Mouse (Mus musculus) kidney, postnatal 10 days (tissue): ENCODE data around the gene Maz.
A peak's percentile ranks its signal among the peaks of the same experiment; 100 is the strongest.

Experiments
- DNase-seq: peaks from one replicate; pipeline ENCODE4 v3.0.0; 2021; ENCODE audit warnings: mixed read lengths

Maz gene

GRCm38 (mm10) chr7:127026984-127027726, at the start of gene Maz:
TSS of gene Maz (minus strand) at chr7:127027037.
- peak; percentile 100 for DNase-seq

- DNase-seq: peak; percentile 47
These were observed 49.4 kb upstream of the Maz start for GRCm38 (mm10) chr7:127076188-127076587.

- DNase-seq: peak; percentile 32
These were observed 46.4 kb upstream of the Maz start for GRCm38 (mm10) chr7:127073221-127073620.

GRCm38 (mm10) chr7:127070871-127071413, 44.1 kb upstream of the Maz start:
- DNase-seq: no peak

- DNase-seq: no peak
These were observed 39.5 kb upstream of the Maz start for GRCm38 (mm10) chr7:127066317-127066716.

- no peak for DNase-seq
These were observed 38.7 kb upstream of the Maz start for GRCm38 (mm10) chr7:127065538-127065937.

GRCm38 (mm10) chr7:127055026-127055585, 28.3 kb upstream of the Maz start:
- DNase-seq: no peak

- DNase-seq: peak; percentile 94
These were observed 15.2 kb upstream of the Maz start, which contains the start of gene Kif22 for GRCm38 (mm10) chr7:127041851-127042672. TSS of gene Kif22 (minus strand) at chr7:127042471.

GRCm38 (mm10) chr7:127031244-127031643, 4.4 kb upstream of the Maz start:
- DNase-seq: no peak

GRCm38 (mm10) chr7:127030172-127030571, 3.3 kb upstream of the Maz start:
- no peak for DNase-seq

GRCm38 (mm10) chr7:127027885-127028284, 1.0 kb upstream of the Maz start:
- DNase-seq: no peak

- no peak for DNase-seq
These were observed 237 bp downstream of the Maz start for GRCm38 (mm10) chr7:127026616-127026983.

- peak; percentile 89 for DNase-seq
These were observed 656 bp downstream of the Maz start for GRCm38 (mm10) chr7:127026161-127026600.

- peak; percentile 79 for DNase-seq
These were observed 1.2 kb downstream of the Maz start for GRCm38 (mm10) chr7:127025556-127026160.

GRCm38 (mm10) chr7:127024755-127025555, 1.9 kb downstream of the Maz start:
- DNase-seq: peak; percentile 90

- no peak for DNase-seq
These were observed 2.7 kb downstream of the Maz start for GRCm38 (mm10) chr7:127023896-127024690.

GRCm38 (mm10) chr7:127023272-127023691, 3.6 kb downstream of the Maz start:
- peak; percentile 37 for DNase-seq

- no peak for DNase-seq
These were observed 4.1 kb downstream of the Maz start for GRCm38 (mm10) chr7:127022528-127023271.

GRCm38 (mm10) chr7:127021563-127022527, 5.0 kb downstream of the Maz start:
- no peak for DNase-seq
